Mouse (Mus musculus): ENCODE data around the gene Plk1. TPM values are rescaled to one million over a fixed set of nuclear protein-coding genes. Genes with fewer than 3 reads are reported as not detected.

Plk1 gene
- polyA plus RNA-seq, 2 experiments: 78.4 to 80.0 TPM

- no peak overlapping the region for H3K9ac ChIP-seq (ENCODE audit: low read depth, low read length, severe bottlenecking)
- H3K4me3 ChIP-seq (replicated peaks; ENCODE audit: low read length): no peak overlapping the region
- ATAC-seq (ENCODE audit: low FRiP score, low read depth) (no peak), DNase-seq (ENCODE audit: low spot score) (no peak)
- H3K9me3 ChIP-seq (ENCODE audit: control insufficient read depth, low read length): no peaks in the 10 kb centered on the region
- no peak overlapping the region for H3K4me2 ChIP-seq (replicated peaks; ENCODE audit: low read depth, low read length, severe bottlenecking)
- H3K36me3 ChIP-seq (ENCODE audit: control insufficient read depth, insufficient read depth, low read length): peaks cover 92% of the 10 kb centered on the region
- no peak overlapping the region for H3K27ac ChIP-seq (replicated peaks; ENCODE audit: low read depth, low read length)
- no peak for TF ChIP-seq POLR2A (IDR thresholded peaks at IDR 0.05; ENCODE audit: borderline replicate concordance, extremely low read depth, insufficient read depth, insufficient read length)
- H3K27me3 ChIP-seq (ENCODE audit: control insufficient read depth, insufficient read depth, low read length): no peaks in the 10 kb centered on the region
- no peaks in the 10 kb centered on the region for H3K4me1 ChIP-seq (ENCODE audit: control insufficient read depth, insufficient read depth, low read length)
These were observed 18.2 kb upstream of the Plk1 start for GRCm38 (mm10) chr7:122140991-122141390.

GRCm38 (mm10) chr7:122152473-122152872 is 6.8 kb upstream of the Plk1 start:
- peaks cover 21% of the 10 kb centered on the region for H3K36me3 ChIP-seq (ENCODE audit: control insufficient read depth, insufficient read depth, low read length)
- no peaks in the 10 kb centered on the region for H3K9me3 ChIP-seq (ENCODE audit: control insufficient read depth, low read length)
- H3K4me1 ChIP-seq (ENCODE audit: control insufficient read depth, insufficient read depth, low read length): no peaks in the 10 kb centered on the region
- ATAC-seq (ENCODE audit: low FRiP score, low read depth) (no peak), DNase-seq (ENCODE audit: low spot score) (no peak)
- H3K4me3 ChIP-seq (replicated peaks; ENCODE audit: low read length): no peak overlapping the region
- no peak overlapping the region for H3K4me2 ChIP-seq (replicated peaks; ENCODE audit: low read depth, low read length, severe bottlenecking)
- 86% methylated on average over 4 of the region's 4 CpGs for WGBS
- TF ChIP-seq POLR2A (IDR thresholded peaks at IDR 0.05; ENCODE audit: borderline replicate concordance, extremely low read depth, insufficient read depth, insufficient read length): no peak
- H3K9ac ChIP-seq (ENCODE audit: low read depth, low read length, severe bottlenecking): no peak overlapping the region
- no peaks in the 10 kb centered on the region for H3K27me3 ChIP-seq (ENCODE audit: control insufficient read depth, insufficient read depth, low read length)
- H3K27ac ChIP-seq (replicated peaks; ENCODE audit: low read depth, low read length): no peak overlapping the region

- peak overlapping the region; percentile 74 for H3K4me3 ChIP-seq (replicated peaks; ENCODE audit: low read length)
- no peaks in the 10 kb centered on the region for H3K27me3 ChIP-seq (ENCODE audit: control insufficient read depth, insufficient read depth, low read length)
- DNase-seq (ENCODE audit: low spot score) (no peak), ATAC-seq (ENCODE audit: low FRiP score, low read depth) (no peak)
- WGBS: 3% methylated on average over 13 of the region's 13 CpGs
- peak overlapping the region; percentile 78 for H3K27ac ChIP-seq (replicated peaks; ENCODE audit: low read depth, low read length)
- TF ChIP-seq POLR2A (IDR thresholded peaks at IDR 0.05; ENCODE audit: borderline replicate concordance, extremely low read depth, insufficient read depth, insufficient read length): no peak
- no peaks in the 10 kb centered on the region for H3K9me3 ChIP-seq (ENCODE audit: control insufficient read depth, low read length)
- H3K36me3 ChIP-seq (ENCODE audit: control insufficient read depth, insufficient read depth, low read length): peaks cover 8% of the 10 kb centered on the region; the same call in 1 of the 2 replicates
- H3K4me1 ChIP-seq (ENCODE audit: control insufficient read depth, insufficient read depth, low read length): peaks cover 23% of the 10 kb centered on the region
- H3K4me2 ChIP-seq (replicated peaks; ENCODE audit: low read depth, low read length, severe bottlenecking): peak overlapping the region; percentile 95
- H3K9ac ChIP-seq (ENCODE audit: low read depth, low read length, severe bottlenecking): peak overlapping the region; percentile 65
These were observed 751 bp upstream of the Plk1 start for GRCm38 (mm10) chr7:122158488-122158887.

GRCm38 (mm10) chr7:122160037-122160436 is 798 bp downstream of the Plk1 start:
- no peaks in the 10 kb centered on the region for H3K9me3 ChIP-seq (ENCODE audit: control insufficient read depth, low read length)
- H3K4me1 ChIP-seq (ENCODE audit: control insufficient read depth, insufficient read depth, low read length): peaks cover 23% of the 10 kb centered on the region
- TF ChIP-seq POLR2A (IDR thresholded peaks at IDR 0.05; ENCODE audit: borderline replicate concordance, extremely low read depth, insufficient read depth, insufficient read length): no peak
- peak overlapping the region; percentile 74 for H3K4me3 ChIP-seq (replicated peaks; ENCODE audit: low read length)
- DNase-seq (ENCODE audit: low spot score) (no peak), ATAC-seq (ENCODE audit: low FRiP score, low read depth) (no peak)
- peak overlapping the region; percentile 60 for H3K9ac ChIP-seq (ENCODE audit: low read depth, low read length, severe bottlenecking)
- H3K36me3 ChIP-seq (ENCODE audit: control insufficient read depth, insufficient read depth, low read length): peaks cover 19% of the 10 kb centered on the region
- H3K27ac ChIP-seq (replicated peaks; ENCODE audit: low read depth, low read length): peak overlapping the region; percentile 41; the same call in 1 of the 2 replicates
- no peaks in the 10 kb centered on the region for H3K27me3 ChIP-seq (ENCODE audit: control insufficient read depth, insufficient read depth, low read length)
- peak overlapping the region; percentile 95 for H3K4me2 ChIP-seq (replicated peaks; ENCODE audit: low read depth, low read length, severe bottlenecking)
- WGBS: 0% methylated on average over 12 of the region's 12 CpGs

GRCm38 (mm10) chr7:122163766-122164165 is 4.5 kb downstream of the Plk1 start:
- DNase-seq (ENCODE audit: low spot score) (no peak), ATAC-seq (ENCODE audit: low FRiP score, low read depth) (no peak)
- Histone ChIP-seq H3K27me3 (ENCODE audit: control insufficient read depth, insufficient read depth, low read length) (no peaks in the 10 kb centered on the region), H3K27ac (replicated peaks; ENCODE audit: low read depth, low read length) (no peak overlapping the region), H3K4me1 (ENCODE audit: control insufficient read depth, insufficient read depth, low read length) (peaks cover 17% of the 10 kb centered on the region), H3K4me2 (replicated peaks; ENCODE audit: low read depth, low read length, severe bottlenecking) (no peak overlapping the region), H3K4me3 (replicated peaks; ENCODE audit: low read length) (no peak overlapping the region), H3K9me3 (ENCODE audit: control insufficient read depth, low read length) (no peaks in the 10 kb centered on the region), H3K9ac (ENCODE audit: low read depth, low read length, severe bottlenecking) (no peak overlapping the region), H3K36me3 (ENCODE audit: control insufficient read depth, insufficient read depth, low read length) (peaks cover 55% of the 10 kb centered on the region)
- no peak for TF ChIP-seq POLR2A (IDR thresholded peaks at IDR 0.05; ENCODE audit: borderline replicate concordance, extremely low read depth, insufficient read depth, insufficient read length)
- WGBS: 91% methylated on average over 8 of the region's 8 CpGs

- H3K4me3 ChIP-seq (replicated peaks; ENCODE audit: low read length): no peak overlapping the region
- no peak for TF ChIP-seq POLR2A (IDR thresholded peaks at IDR 0.05; ENCODE audit: borderline replicate concordance, extremely low read depth, insufficient read depth, insufficient read length)
- H3K27me3 ChIP-seq (ENCODE audit: control insufficient read depth, insufficient read depth, low read length): no peaks in the 10 kb centered on the region
- H3K27ac ChIP-seq (replicated peaks; ENCODE audit: low read depth, low read length): no peak overlapping the region
- ATAC-seq (ENCODE audit: low FRiP score, low read depth) (no peak), DNase-seq (ENCODE audit: low spot score) (no peak)
- no peak overlapping the region for H3K9ac ChIP-seq (ENCODE audit: low read depth, low read length, severe bottlenecking)
- H3K4me2 ChIP-seq (replicated peaks; ENCODE audit: low read depth, low read length, severe bottlenecking): no peak overlapping the region
- H3K36me3 ChIP-seq (ENCODE audit: control insufficient read depth, insufficient read depth, low read length): peaks cover 68% of the 10 kb centered on the region
- 88% methylated on average over 7 of the region's 7 CpGs for WGBS
- no peaks in the 10 kb centered on the region for H3K4me1 ChIP-seq (ENCODE audit: control insufficient read depth, insufficient read depth, low read length)
- no peaks in the 10 kb centered on the region for H3K9me3 ChIP-seq (ENCODE audit: control insufficient read depth, low read length)
These were observed 8.0 kb downstream of the Plk1 start for GRCm38 (mm10) chr7:122167203-122167602.
